Mouse (Mus musculus): Measurements from ENCODE around the gene Plcxd1. TPM values are rescaled to one million over a fixed set of nuclear protein-coding genes. Genes with fewer than 3 reads are reported as not detected.

Plcxd1 gene
- polyA plus RNA-seq, 1 experiment from 2014 or later = 1.1 TPM

DNA sequence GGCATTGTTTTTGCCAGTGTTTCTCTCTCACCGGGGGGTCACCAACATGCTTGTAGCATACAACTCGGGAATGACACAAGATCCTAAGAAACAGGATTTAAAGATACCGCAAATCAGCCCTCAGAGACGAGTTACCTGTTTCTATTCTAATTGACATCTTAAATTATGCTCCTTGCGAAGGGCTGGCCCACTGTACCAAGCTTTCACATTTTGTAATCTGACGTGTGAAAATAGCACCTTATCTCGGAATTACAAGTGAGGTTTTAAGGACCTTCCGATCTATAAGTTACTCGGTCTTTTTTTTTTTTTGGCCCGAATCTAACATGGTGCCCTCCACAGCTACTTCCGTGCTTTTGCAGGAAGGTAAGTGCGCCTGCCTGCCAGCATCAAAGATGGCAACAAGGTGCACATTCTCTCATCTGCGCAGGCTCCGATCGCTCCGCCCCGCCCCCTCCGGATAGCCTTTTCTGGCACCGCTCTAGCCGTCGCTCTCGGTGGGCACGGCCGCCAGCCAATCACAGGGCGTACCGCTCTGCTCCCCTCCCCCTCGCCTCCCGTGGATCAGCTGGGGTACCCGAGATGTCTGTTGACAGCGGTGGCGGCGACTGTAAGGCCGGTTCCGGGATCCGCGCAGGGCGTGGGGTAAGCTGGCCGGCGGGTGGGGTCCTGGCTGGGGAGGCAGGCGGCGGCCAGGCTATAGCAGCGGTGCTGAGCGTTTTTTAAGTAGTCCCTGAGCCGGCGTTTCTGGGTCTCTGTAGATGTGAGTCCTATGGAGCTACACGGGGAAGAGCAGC is 35.7 kb downstream of the Plcxd1 start, which contains the start of gene Chfr:
Gene Chfr (plus strand): TSS at position 550 of the 794 bp plus-strand sequence.
- 4% methylated on average over 46 of the region's 46 CpGs for WGBS

DNA sequence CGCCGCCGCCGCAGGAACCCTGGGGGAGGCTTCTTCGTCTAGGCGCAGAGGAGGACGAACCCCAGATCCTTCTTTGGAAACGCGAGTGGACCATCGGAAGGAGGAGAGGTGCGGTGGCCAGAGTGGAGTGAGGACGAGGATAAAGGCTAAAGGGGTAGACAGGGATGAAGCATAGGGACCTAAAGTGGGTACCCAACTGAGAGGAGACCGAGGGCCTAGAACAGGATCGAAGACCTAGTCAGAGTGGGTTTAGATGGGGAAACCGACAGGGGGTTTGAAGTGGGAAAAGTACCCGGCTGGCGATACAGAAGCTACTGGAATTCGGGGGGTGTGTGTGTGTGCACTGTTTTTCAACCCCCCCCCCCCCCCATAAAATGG is 36.3 kb downstream of the Plcxd1 start:
- Histone ChIP-seq H3K36me3 (peaks cover 19% of the 10 kb centered on the region), H3K27ac (peak overlapping the region; percentile 84), H3K4me1 (0 out of 2 replicates have a peak, but pooled peaks cover 3% of the 10 kb centered on the region), H3K4me3 (peak overlapping the region; percentile 84), H3K9me3 (0 out of 2 replicates have a peak, but pooled peaks cover 5% of the 10 kb centered on the region), H3K27me3 (ENCODE audit: insufficient read depth, poor library complexity, severe bottlenecking) (no peaks in the 10 kb centered on the region)
- WGBS = 8% methylated on average over 18 of the region's 18 CpGs
- no peak for DNase-seq (ENCODE audit: low spot score)

More for the DNA sequence above, 35.7 kb downstream of the Plcxd1 start, which contains the start of gene Chfr:
- Histone ChIP-seq H3K4me3 (peak within 1 kb of the TSS; percentile 84), H3K9me3 (0 out of 2 replicates have a peak, but pooled peaks cover 5% of the 10 kb centered on the region), H3K27me3 (ENCODE audit: insufficient read depth, poor library complexity, severe bottlenecking) (no peaks in the 10 kb centered on the region), H3K4me1 (0 out of 2 replicates have a peak, but pooled peaks cover 3% of the 10 kb centered on the region), H3K36me3 (peaks cover 16% of the 10 kb centered on the region), H3K27ac (peak within 1 kb of the TSS; percentile 84)
- DNase-seq (ENCODE audit: low spot score) = peak; percentile 100

DNA sequence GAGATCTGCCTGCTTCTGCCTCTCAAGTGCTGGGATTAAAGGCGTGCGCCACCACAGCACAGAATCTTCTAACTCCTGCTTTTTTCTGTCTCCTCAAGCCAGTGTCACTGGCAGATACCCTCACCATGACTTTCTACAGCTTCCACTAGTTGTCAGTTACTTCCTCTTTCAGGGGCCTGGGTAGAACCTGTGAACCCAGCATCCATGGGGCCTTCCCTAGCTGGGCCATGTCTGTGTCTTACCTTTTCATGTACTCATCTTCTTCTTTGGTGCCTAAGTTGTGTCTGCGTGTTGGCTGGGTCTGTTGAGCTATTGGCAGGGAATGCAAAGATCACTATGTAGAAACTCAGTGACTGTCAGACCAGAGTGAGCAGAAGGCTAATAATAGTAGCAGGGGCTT is 38.0 kb downstream of the Plcxd1 start:
- Histone ChIP-seq H3K27me3 (ENCODE audit: insufficient read depth, poor library complexity, severe bottlenecking) (no peaks in the 10 kb centered on the region), H3K4me3 (no peak overlapping the region), H3K27ac (no peak overlapping the region), H3K36me3 (peaks cover 34% of the 10 kb centered on the region), H3K9me3 (0 out of 2 replicates have a peak, but pooled peaks cover 5% of the 10 kb centered on the region), H3K4me1 (0 out of 2 replicates have a peak, but pooled peaks cover 3% of the 10 kb centered on the region)
- over 99% methylated on average over 3 of the region's 3 CpGs for WGBS
- DNase-seq (ENCODE audit: low spot score) = no peak

DNA sequence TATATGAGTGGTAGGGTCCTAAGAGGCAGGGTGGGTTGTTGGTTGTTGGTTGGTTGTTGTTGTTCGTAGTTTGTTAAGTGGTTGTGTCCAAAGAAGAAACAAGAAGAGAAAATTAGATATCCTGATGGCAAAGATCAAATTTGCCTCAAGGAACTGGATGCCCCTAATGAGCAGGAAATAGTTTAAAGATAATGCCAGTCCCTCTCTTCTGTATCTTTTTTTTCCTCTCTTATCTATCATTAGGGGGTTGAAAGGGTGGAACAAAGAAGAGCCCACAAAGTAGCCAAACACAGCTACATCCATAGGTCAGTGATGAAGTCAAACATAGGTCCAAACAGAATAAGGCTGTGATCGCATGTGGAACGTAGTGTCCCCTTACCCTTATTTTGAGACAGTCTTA is 39.6 kb downstream of the Plcxd1 start:
- Histone ChIP-seq H3K27me3 (ENCODE audit: insufficient read depth, poor library complexity, severe bottlenecking) (no peaks in the 10 kb centered on the region), H3K9me3 (no peaks in the 10 kb centered on the region), H3K4me3 (no peak overlapping the region), H3K4me1 (0 out of 2 replicates have a peak, but pooled peaks cover 3% of the 10 kb centered on the region), H3K27ac (no peak overlapping the region), H3K36me3 (peaks cover 46% of the 10 kb centered on the region)
- 84% methylated on average over 3 of the region's 3 CpGs for WGBS
- no peak for DNase-seq (ENCODE audit: low spot score)

DNA sequence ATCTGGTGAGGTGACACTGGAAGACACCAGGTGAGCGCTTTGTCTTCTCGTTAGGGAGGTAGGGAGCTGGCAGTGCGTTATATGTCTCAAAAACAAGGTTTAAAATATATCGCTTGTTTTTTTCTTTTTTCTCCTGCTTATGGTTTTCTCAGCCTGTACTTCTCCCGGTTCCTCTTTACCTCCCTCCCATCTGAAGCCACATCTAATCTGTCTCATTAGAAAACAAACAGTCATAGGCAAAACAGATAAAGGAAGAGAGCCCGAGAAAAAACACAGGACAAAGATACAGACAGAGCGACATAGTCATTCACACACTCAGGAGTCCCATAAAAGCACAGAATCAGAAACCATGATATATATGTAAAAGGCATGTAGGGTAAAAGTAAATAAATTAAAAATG is 40.7 kb downstream of the Plcxd1 start:
- Histone ChIP-seq H3K9me3 (no peaks in the 10 kb centered on the region), H3K36me3 (peaks cover 57% of the 10 kb centered on the region), H3K4me1 (0 out of 2 replicates have a peak, but pooled peaks cover 3% of the 10 kb centered on the region), H3K27ac (no peak overlapping the region), H3K27me3 (ENCODE audit: insufficient read depth, poor library complexity, severe bottlenecking) (no peaks in the 10 kb centered on the region), H3K4me3 (no peak overlapping the region)
- WGBS = 82% methylated on average over 7 of the region's 7 CpGs
- DNase-seq (ENCODE audit: low spot score) = no peak

DNA sequence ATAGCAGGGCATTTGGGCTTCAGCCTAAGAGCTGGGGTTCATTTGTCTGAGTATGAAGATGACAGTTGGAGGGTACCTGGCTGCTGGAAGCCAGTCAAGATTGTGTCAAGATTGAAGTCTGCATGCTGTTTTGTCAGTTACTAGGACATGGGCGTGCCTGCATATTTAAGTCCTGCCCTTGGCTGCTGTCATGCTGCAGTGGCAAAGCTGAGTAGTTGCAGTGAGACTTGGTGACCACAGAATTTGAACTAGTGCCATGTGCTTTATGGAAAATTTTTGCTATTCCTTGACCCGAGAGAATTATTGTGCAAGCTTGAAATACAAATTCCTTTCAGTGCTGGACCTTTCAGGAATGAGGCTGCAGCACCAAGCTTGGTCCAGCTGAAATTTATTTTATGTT is 42.5 kb downstream of the Plcxd1 start:
- Histone ChIP-seq H3K36me3 (peaks cover 75% of the 10 kb centered on the region), H3K27ac (no peak overlapping the region), H3K4me1 (0 out of 2 replicates have a peak, but pooled peaks cover 3% of the 10 kb centered on the region), H3K4me3 (no peak overlapping the region), H3K9me3 (no peaks in the 10 kb centered on the region), H3K27me3 (ENCODE audit: insufficient read depth, poor library complexity, severe bottlenecking) (no peaks in the 10 kb centered on the region)
- WGBS = 84% methylated on average over 2 of the region's 2 CpGs
- no peak for DNase-seq (ENCODE audit: low spot score)

DNA sequence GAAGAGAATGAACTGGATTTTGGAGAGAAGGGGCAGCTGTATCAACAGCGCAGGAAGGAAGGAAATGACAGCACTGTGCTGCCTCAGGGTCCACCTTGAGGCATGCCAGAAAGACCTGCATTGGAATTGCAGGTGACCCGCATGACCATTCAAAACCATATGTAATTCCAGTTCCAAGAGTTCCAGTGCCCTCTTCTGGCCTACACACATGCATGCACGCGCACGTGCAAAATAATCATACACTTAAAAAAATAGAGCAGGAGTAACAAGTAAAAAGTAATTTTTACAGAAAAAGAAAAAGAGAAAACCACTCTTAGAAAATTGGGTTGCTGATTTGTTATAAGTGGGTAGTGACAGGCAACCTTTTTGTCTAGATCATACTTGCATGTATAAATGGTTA is 43.2 kb downstream of the Plcxd1 start:
- Histone ChIP-seq H3K36me3 (peaks cover 80% of the 10 kb centered on the region), H3K4me3 (no peak overlapping the region), H3K27ac (no peak overlapping the region), H3K4me1 (no peaks in the 10 kb centered on the region), H3K9me3 (no peaks in the 10 kb centered on the region), H3K27me3 (ENCODE audit: insufficient read depth, poor library complexity, severe bottlenecking) (no peaks in the 10 kb centered on the region)
- WGBS = 89% methylated on average over 5 of the region's 5 CpGs
- no peak for DNase-seq (ENCODE audit: low spot score)

Other genes starting within 250 kb of the Plcxd1 start
- gene Gm15446, start 176.6 kb upstream of the Plcxd1 start, polyA plus RNA-seq (2016; fragmentation: Nextera tagmentation; extraction: Ambion mirVana) = 0.40 and 0.59 TPM in 2 replicates
- 16.5 and 17.0 TPM in 2 replicates for gene Zfp932, start 103.4 kb upstream of the Plcxd1 start, polyA plus RNA-seq (2016; fragmentation: Nextera tagmentation; extraction: Ambion mirVana)
- gene Gm17655, start 27.5 kb upstream of the Plcxd1 start, polyA plus RNA-seq (2016; fragmentation: Nextera tagmentation; extraction: Ambion mirVana) = 4.2 and 5.5 TPM in 2 replicates
- gene Gm35315, start 5.5 kb upstream of the Plcxd1 start, polyA plus RNA-seq (2016; fragmentation: Nextera tagmentation; extraction: Ambion mirVana) = 1.6 and 1.8 TPM in 2 replicates
- 25.0 and 33.9 TPM in 2 replicates for gene Gtpbp6, start 8.2 kb downstream of the Plcxd1 start, polyA plus RNA-seq (2016; fragmentation: Nextera tagmentation; extraction: Ambion mirVana)
- 2.7 and 3.4 TPM in 2 replicates for gene Zfp605, start 10.1 kb downstream of the Plcxd1 start, polyA plus RNA-seq (2016; fragmentation: Nextera tagmentation; extraction: Ambion mirVana)
- gene Chfr, start 35.9 kb downstream of the Plcxd1 start, polyA plus RNA-seq (2016; fragmentation: Nextera tagmentation; extraction: Ambion mirVana) = 37.2 and 39.0 TPM in 2 replicates
- 20.6 and 22.3 TPM in 2 replicates for gene Golga3, start 76.7 kb downstream of the Plcxd1 start, polyA plus RNA-seq (2016; fragmentation: Nextera tagmentation; extraction: Ambion mirVana)
- gene Ankle2, start 131.0 kb downstream of the Plcxd1 start, polyA plus RNA-seq (2016; fragmentation: Nextera tagmentation; extraction: Ambion mirVana) = 21.7 and 24.1 TPM in 2 replicates
- 74.5 and 81.2 TPM in 2 replicates for gene Pgam5, start 169.9 kb downstream of the Plcxd1 start, polyA plus RNA-seq (2016; fragmentation: Nextera tagmentation; extraction: Ambion mirVana)
- 18.5 and 20.2 TPM in 2 replicates for gene Pxmp2, start 186.2 kb downstream of the Plcxd1 start, polyA plus RNA-seq (2016; fragmentation: Nextera tagmentation; extraction: Ambion mirVana)
- gene Pole, start 186.3 kb downstream of the Plcxd1 start, polyA plus RNA-seq (2016; fragmentation: Nextera tagmentation; extraction: Ambion mirVana) = 23.8 and 32.4 TPM in 2 replicates
- gene P2rx2, start 243.2 kb downstream of the Plcxd1 start, polyA plus RNA-seq (2016; fragmentation: Nextera tagmentation; extraction: Ambion mirVana) = 0.27 and 0.44 TPM in 2 replicates
- gene Lrcol1, start 244.8 kb downstream of the Plcxd1 start, polyA plus RNA-seq (2016; fragmentation: Nextera tagmentation; extraction: Ambion mirVana) = not detected in 2 replicates

Data from heart, embryonic 10.5 days (tissue).